Mouse (Mus musculus) neural tube, embryonic 14.5 days (tissue): ENCODE results near the gene Pla2g12a. TPM values are rescaled to one million over a fixed set of nuclear protein-coding genes. Genes with fewer than 3 reads are reported as not detected.

ENCODE experiments used
- ATAC-seq: fragments of 200-750 bp; cut with Nextera tagmentation; 2 replicates; pipeline ENCODE4 v1.8.0; 2017; ENCODE audit warnings: low read depth, mild to moderate bottlenecking, moderate TSS enrichment, moderate library complexity
- H3K27ac ChIP-seq: fragments of 300-500 bp; sonication (generic); 2 replicates; pipeline ENCODE4 v1.5.1; 2014; ENCODE audit warnings: low read depth, mild to moderate bottlenecking, control low read depth, low read length, moderate library complexity, mixed read lengths
- H3K27me3 ChIP-seq: fragments of 300-500 bp; sonication (generic); 2 replicates; pipeline ENCODE4 v1.6.1; 2014; ENCODE audit warnings: low read length; ENCODE audit not compliant: control insufficient read depth, insufficient read depth
- H3K36me3 ChIP-seq: fragments of 300-500 bp; sonication (generic); 2 replicates; pipeline ENCODE4 v1.6.1; 2014; ENCODE audit warnings: low read length, mixed read lengths; ENCODE audit not compliant: control insufficient read depth, insufficient read depth
- H3K4me1 ChIP-seq: fragments of 300-500 bp; sonication (generic); 2 replicates; pipeline ENCODE4 v1.6.1; 2014; ENCODE audit warnings: low read length; ENCODE audit not compliant: control insufficient read depth, insufficient read depth
- H3K4me2 ChIP-seq: fragments of 300-500 bp; sonication (generic); 2 replicates; pipeline ENCODE4 v1.6.1; 2014; ENCODE audit warnings: mild to moderate bottlenecking, low read depth, low read length, control low read depth
- H3K4me3 ChIP-seq: fragments of 300-500 bp; sonication (generic); 2 replicates; pipeline ENCODE4 v1.5.1; 2014; ENCODE audit warnings: low read depth, low read length, control low read depth, mixed read lengths
- H3K9ac ChIP-seq: fragments of 300-500 bp; sonication (generic); replicated peaks from 2 replicates; pipeline ENCODE4 v1.6.1; 2014; ENCODE audit warnings: low read depth, mild to moderate bottlenecking, control low read depth, low read length, mixed read lengths
- H3K9me3 ChIP-seq: fragments of 300-500 bp; sonication (generic); 2 replicates; pipeline ENCODE4 v1.6.1; 2016; ENCODE audit warnings: low read length; ENCODE audit not compliant: control insufficient read depth
- WGBS: fragments of 180-500 bp; shearing (Covaris S2); extraction: QIAGEN DNeasy Blood & Tissue Kit; methylation state at CpG from one replicate; pipeline ENCODE4 v1.1.7; 2014; 5-methylcytosine and 5-hydroxymethylcytosine counted together
- polyA plus RNA-seq: library from polyadenylated mRNA; unstranded; fragments of >200 nt; fragmentation: Nextera tagmentation; extraction: Ambion mirVana; gene quantifications from 2 replicates; pipeline ENCODE4 v1.2.1, GENCODE M21; 2014

Pla2g12a gene
- polyA plus RNA-seq, 1 experiment from 2014 or later = 43.0 TPM

- no peaks in the 10 kb centered on the region for H3K27me3 ChIP-seq
- no peak overlapping the region for H3K9ac ChIP-seq
- no peak for ATAC-seq
- peaks cover 3% of the 10 kb centered on the region for H3K36me3 ChIP-seq
- no peaks in the 10 kb centered on the region for H3K4me1 ChIP-seq
- H3K27ac ChIP-seq = no peak overlapping the region
- no peak overlapping the region for H3K4me3 ChIP-seq
- no peak overlapping the region for H3K4me2 ChIP-seq
- 96% methylated on average over 5 of the region's 5 CpGs for WGBS
- no peaks in the 10 kb centered on the region for H3K9me3 ChIP-seq
These were observed 13.6 kb downstream of the Pla2g12a start for GRCm38 (mm10) chr3:129892003-129892402.

- Histone ChIP-seq H3K9me3 (no peaks in the 10 kb centered on the region), H3K27me3 (no peaks in the 10 kb centered on the region), H3K36me3 (peaks cover 3% of the 10 kb centered on the region), H3K4me1 (no peaks in the 10 kb centered on the region), H3K4me3 (no peak overlapping the region), H3K27ac (no peak overlapping the region), H3K9ac (no peak overlapping the region), H3K4me2 (no peak overlapping the region)
- no peak for ATAC-seq
- 95% methylated on average over 3 of the region's 3 CpGs for WGBS
These were observed 14.7 kb downstream of the Pla2g12a start for GRCm38 (mm10) chr3:129893143-129893542.

GRCm38 (mm10) chr3:129896591-129896990, 18.2 kb downstream of the Pla2g12a start:
- ATAC-seq = no peak

GRCm38 (mm10) chr3:129898886-129899285, 20.5 kb downstream of the Pla2g12a start:
- no peaks in the 10 kb centered on the region for H3K27me3 ChIP-seq
- H3K9ac ChIP-seq = no peak overlapping the region
- ATAC-seq = no peak
- no peak overlapping the region for H3K4me2 ChIP-seq
- H3K4me1 ChIP-seq = no peaks in the 10 kb centered on the region
- H3K9me3 ChIP-seq = no peaks in the 10 kb centered on the region
- no peak overlapping the region for H3K4me3 ChIP-seq
- no peak overlapping the region for H3K27ac ChIP-seq
- H3K36me3 ChIP-seq = no peaks in the 10 kb centered on the region
- 66% methylated on average over 4 of the region's 4 CpGs for WGBS

More at GRCm38 (mm10) chr3:129896591-129896990, 18.2 kb downstream of the Pla2g12a start:
- Histone ChIP-seq H3K27me3 (no peaks in the 10 kb centered on the region), H3K9ac (no peak overlapping the region), H3K4me1 (no peaks in the 10 kb centered on the region), H3K4me3 (no peak overlapping the region), H3K4me2 (no peak overlapping the region), H3K36me3 (no peaks in the 10 kb centered on the region), H3K27ac (no peak overlapping the region), H3K9me3 (no peaks in the 10 kb centered on the region)
- 86% methylated on average over 6 of the region's 6 CpGs for WGBS

GRCm38 (mm10) chr3:129901271-129901809, 22.9 kb downstream of the Pla2g12a start, which contains the start of gene Casp6:
Casp6 (plus strand) TSS chr3:129901425.
- Histone ChIP-seq H3K4me3 (peak within 1 kb of the TSS; percentile 47), H3K27me3 (no peaks in the 10 kb centered on the region), H3K4me1 (no peaks in the 10 kb centered on the region), H3K9me3 (no peaks in the 10 kb centered on the region), H3K9ac (peak within 1 kb of the TSS; percentile 53), H3K27ac (no peak within 1 kb of the TSS), H3K4me2 (peak within 1 kb of the TSS; percentile 58), H3K36me3 (no peaks in the 10 kb centered on the region)
- WGBS = under 1% methylated on average over 31 of the region's 34 CpGs
- ATAC-seq = peak; percentile 94

GRCm38 (mm10) chr3:129903369-129903768, 25.0 kb downstream of the Pla2g12a start:
- no peaks in the 10 kb centered on the region for H3K9me3 ChIP-seq
- H3K27ac ChIP-seq = no peak overlapping the region
- no peak overlapping the region for H3K9ac ChIP-seq
- H3K4me1 ChIP-seq = no peaks in the 10 kb centered on the region
- 93% methylated on average over 3 of the region's 3 CpGs for WGBS
- no peaks in the 10 kb centered on the region for H3K36me3 ChIP-seq
- ATAC-seq = no peak
- H3K27me3 ChIP-seq = no peaks in the 10 kb centered on the region
- H3K4me2 ChIP-seq = no peak overlapping the region
- no peak overlapping the region for H3K4me3 ChIP-seq

- ATAC-seq = no peak
- Histone ChIP-seq H3K36me3 (no peaks in the 10 kb centered on the region), H3K9ac (no peak overlapping the region), H3K4me1 (no peaks in the 10 kb centered on the region), H3K4me2 (no peak overlapping the region), H3K4me3 (no peak overlapping the region), H3K9me3 (no peaks in the 10 kb centered on the region), H3K27ac (no peak overlapping the region), H3K27me3 (no peaks in the 10 kb centered on the region)
- WGBS = 88% methylated on average over 8 of the region's 8 CpGs
These were observed 25.5 kb downstream of the Pla2g12a start for GRCm38 (mm10) chr3:129903866-129904265.

- H3K27ac ChIP-seq = no peak overlapping the region
- H3K4me1 ChIP-seq = no peaks in the 10 kb centered on the region
- H3K9me3 ChIP-seq = no peaks in the 10 kb centered on the region
- H3K27me3 ChIP-seq = no peaks in the 10 kb centered on the region
- no peaks in the 10 kb centered on the region for H3K36me3 ChIP-seq
- no peak overlapping the region for H3K4me3 ChIP-seq
- WGBS = 88% methylated on average over 7 of the region's 7 CpGs
- no peak for ATAC-seq
- no peak overlapping the region for H3K9ac ChIP-seq
- H3K4me2 ChIP-seq = no peak overlapping the region
These were observed 26.2 kb downstream of the Pla2g12a start for GRCm38 (mm10) chr3:129904381-129905132.

GRCm38 (mm10) chr3:129912025-129912424, 33.6 kb downstream of the Pla2g12a start:
- WGBS = 92% methylated on average over 14 of the region's 14 CpGs
- Histone ChIP-seq H3K4me1 (no peaks in the 10 kb centered on the region), H3K9me3 (no peaks in the 10 kb centered on the region), H3K27me3 (no peaks in the 10 kb centered on the region), H3K4me3 (no peak overlapping the region), H3K27ac (no peak overlapping the region), H3K36me3 (no peaks in the 10 kb centered on the region), H3K9ac (no peak overlapping the region), H3K4me2 (no peak overlapping the region)
- ATAC-seq = no peak
